Mouse (Mus musculus): ENCODE measurements around the gene Stab2. TPM values are rescaled to one million over a fixed set of nuclear protein-coding genes. Genes with fewer than 3 reads are reported as not detected.
A peak's percentile ranks its signal among the peaks of the same experiment; 100 is the strongest.

Stab2 gene
- polyA plus RNA-seq, 2 experiments = 10.8 to 17.9 TPM

DNA sequence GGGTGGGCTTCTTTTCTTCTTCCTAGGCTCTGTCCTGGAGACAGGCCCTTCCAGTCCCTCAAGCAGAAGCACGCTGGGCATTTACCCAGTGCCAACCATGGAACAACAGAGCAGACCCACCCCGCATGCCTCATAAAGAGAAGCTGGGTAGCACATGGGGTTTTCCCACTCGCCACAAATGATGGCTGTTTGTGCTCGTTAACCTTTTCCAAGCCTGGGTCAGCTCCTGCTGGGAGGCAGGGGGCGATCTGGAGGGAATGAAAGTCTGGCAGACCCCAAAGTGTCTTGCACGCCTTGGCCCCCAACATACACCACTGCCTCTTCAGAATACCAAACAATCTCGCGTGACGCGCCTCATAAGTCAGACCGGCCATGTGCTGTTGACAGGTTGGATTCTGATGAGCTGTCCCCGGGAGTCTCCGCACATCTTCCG, 28.5 kb upstream of the Stab2 start:
- H3K9ac ChIP-seq (replicated peaks) = no peak overlapping the region
- no peaks in the 10 kb centered on the region for H3K27me3 ChIP-seq (ENCODE audit: control insufficient read depth, insufficient read depth, low read length)
- no peak for DNase-seq (ENCODE audit: low read depth in 3 of 3, low spot score in 3 of 3)
- no peak for ATAC-seq (ENCODE audit: insufficient read depth)
- no peak overlapping the region for H3K27ac ChIP-seq
- 78% methylated on average over 14 of the region's 14 CpGs for WGBS (ENCODE audit: insufficient replicate concordance)
- TF ChIP-seq CTCF (IDR thresholded peaks at IDR 0.05; ENCODE audit: low read depth) = no peak
- TF ChIP-seq EP300 (IDR thresholded peaks at IDR 0.05; ENCODE audit: low read depth) = no peak
- H3K4me2 ChIP-seq (ENCODE audit: low read depth) = no peak overlapping the region
- no peaks in the 10 kb centered on the region for H3K4me1 ChIP-seq (replicated peaks; ENCODE audit: control insufficient read depth in 2 of 2, insufficient read depth in 2 of 2, low read length in 1 of 2)
- no peaks in the 10 kb centered on the region for H3K9me3 ChIP-seq (ENCODE audit: control insufficient read depth, low read length)
- no peak overlapping the region for H3K4me3 ChIP-seq (ENCODE audit: insufficient read depth in 1 of 2, low read depth in 2 of 2, low read length in 2 of 2)
- no peaks in the 10 kb centered on the region for H3K36me3 ChIP-seq (replicated peaks; ENCODE audit: control insufficient read depth, insufficient read depth, low read depth)

DNA sequence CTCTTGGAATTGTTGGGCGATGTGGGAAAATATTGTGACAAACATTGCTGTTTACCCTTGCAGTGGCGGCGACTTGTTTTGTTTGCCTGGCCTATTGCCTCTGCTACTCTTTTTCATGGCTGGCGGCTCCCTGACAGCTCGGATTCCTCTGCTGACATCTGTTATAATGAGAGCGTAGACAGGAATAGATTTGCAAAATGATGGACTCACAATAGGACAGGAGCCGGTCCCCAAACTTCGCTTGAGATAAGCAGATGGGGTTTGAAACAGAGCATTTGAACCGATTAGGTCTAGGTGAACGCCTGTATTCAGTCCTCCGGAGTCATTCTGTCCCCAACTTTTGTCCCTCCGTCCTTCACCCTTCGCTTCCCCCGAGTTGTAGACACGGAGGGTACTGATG, 28.0 kb upstream of the Stab2 start:
- Histone ChIP-seq H3K4me1 (replicated peaks; ENCODE audit: control insufficient read depth in 2 of 2, insufficient read depth in 2 of 2, low read length in 1 of 2) (no peaks in the 10 kb centered on the region), H3K4me3 (ENCODE audit: insufficient read depth in 1 of 2, low read depth in 2 of 2, low read length in 2 of 2) (no peak overlapping the region), H3K27ac (no peak overlapping the region), H3K4me2 (ENCODE audit: low read depth) (no peak overlapping the region), H3K36me3 (replicated peaks; ENCODE audit: control insufficient read depth, insufficient read depth, low read depth) (no peaks in the 10 kb centered on the region), H3K9me3 (ENCODE audit: control insufficient read depth, low read length) (no peaks in the 10 kb centered on the region), H3K9ac (replicated peaks) (no peak overlapping the region), H3K27me3 (ENCODE audit: control insufficient read depth, insufficient read depth, low read length) (no peaks in the 10 kb centered on the region)
- TF ChIP-seq CTCF (IDR thresholded peaks at IDR 0.05; ENCODE audit: low read depth) (no peak), EP300 (IDR thresholded peaks at IDR 0.05; ENCODE audit: low read depth) (no peak)
- no peak for ATAC-seq (ENCODE audit: insufficient read depth)
- 67% methylated on average over 15 of the region's 15 CpGs for WGBS (ENCODE audit: insufficient replicate concordance)
- DNase-seq (ENCODE audit: low read depth in 3 of 3, low spot score in 3 of 3) = no peak

DNA sequence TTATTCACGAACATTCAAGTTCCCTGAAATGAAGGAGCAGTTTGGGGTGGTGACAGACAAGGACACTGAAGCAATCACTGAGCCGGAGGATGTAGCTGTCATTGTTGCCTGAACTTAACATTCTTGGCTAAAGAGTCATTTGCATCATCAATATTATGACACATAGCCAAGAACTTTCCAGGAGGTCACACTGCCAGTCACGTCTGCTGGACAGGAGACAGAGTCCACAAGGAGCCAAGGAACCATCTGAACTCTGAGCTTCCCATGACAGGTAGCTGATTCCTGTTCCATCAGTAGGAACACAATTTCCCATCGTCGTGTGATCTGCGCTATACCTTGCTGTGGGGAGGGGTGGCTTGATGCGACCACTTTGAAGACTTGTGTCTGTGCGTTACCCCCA, 24.9 kb upstream of the Stab2 start:
- ATAC-seq (ENCODE audit: insufficient read depth) (no peak), DNase-seq (ENCODE audit: low read depth in 3 of 3, low spot score in 3 of 3) (no peak)
- 66% methylated on average over 8 of the region's 8 CpGs for WGBS (ENCODE audit: insufficient replicate concordance)

DNA sequence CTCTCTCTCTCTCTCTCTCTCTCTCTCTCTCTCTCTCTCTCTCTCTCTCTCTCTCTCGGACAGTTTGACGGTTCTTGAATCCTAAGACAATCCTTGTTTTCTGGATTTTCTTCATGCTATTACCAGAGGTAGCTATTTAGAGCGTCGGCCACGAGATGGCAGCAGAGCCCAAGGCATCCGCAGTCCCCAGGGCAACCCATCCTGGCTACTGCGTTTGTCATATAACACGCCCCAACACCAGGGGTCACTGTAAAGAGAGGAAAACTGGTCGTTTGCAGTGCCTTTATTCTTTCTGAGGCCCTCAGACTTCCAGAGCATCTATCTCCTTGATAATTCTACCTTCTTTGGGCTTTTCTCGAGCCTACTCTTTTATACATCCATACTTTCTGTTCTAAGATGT, 17.1 kb upstream of the Stab2 start:
- Histone ChIP-seq H3K4me2 (ENCODE audit: low read depth) (no peak overlapping the region), H3K27ac (no peak overlapping the region), H3K4me3 (ENCODE audit: insufficient read depth in 1 of 2, low read depth in 2 of 2, low read length in 2 of 2) (no peak overlapping the region), H3K9me3 (ENCODE audit: control insufficient read depth, low read length) (no peaks in the 10 kb centered on the region), H3K9ac (replicated peaks) (no peak overlapping the region), H3K27me3 (ENCODE audit: control insufficient read depth, insufficient read depth, low read length) (no peaks in the 10 kb centered on the region), H3K36me3 (replicated peaks; ENCODE audit: control insufficient read depth, insufficient read depth, low read depth) (no peaks in the 10 kb centered on the region), H3K4me1 (replicated peaks; ENCODE audit: control insufficient read depth in 2 of 2, insufficient read depth in 2 of 2, low read length in 1 of 2) (no peaks in the 10 kb centered on the region)
- DNase-seq (ENCODE audit: low read depth in 3 of 3, low spot score in 3 of 3) (peak; percentile 28 to 46 (median 33)), ATAC-seq (ENCODE audit: insufficient read depth) (no peak)
- TF ChIP-seq EP300 (IDR thresholded peaks at IDR 0.05; ENCODE audit: low read depth) (no peak), CTCF (IDR thresholded peaks at IDR 0.05; ENCODE audit: low read depth) (peak; percentile 87)
- WGBS (ENCODE audit: insufficient replicate concordance) = 3% methylated on average over 10 of the region's 10 CpGs

More for the DNA sequence above, 24.9 kb upstream of the Stab2 start:
- no peak overlapping the region for H3K4me2 ChIP-seq (ENCODE audit: low read depth)
- no peaks in the 10 kb centered on the region for H3K36me3 ChIP-seq (replicated peaks; ENCODE audit: control insufficient read depth, insufficient read depth, low read depth)
- H3K9me3 ChIP-seq (ENCODE audit: control insufficient read depth, low read length) = no peaks in the 10 kb centered on the region
- H3K4me1 ChIP-seq (replicated peaks; ENCODE audit: control insufficient read depth in 2 of 2, insufficient read depth in 2 of 2, low read length in 1 of 2) = no peaks in the 10 kb centered on the region
- no peak for TF ChIP-seq CTCF (IDR thresholded peaks at IDR 0.05; ENCODE audit: low read depth)
- no peak for TF ChIP-seq EP300 (IDR thresholded peaks at IDR 0.05; ENCODE audit: low read depth)
- H3K27me3 ChIP-seq (ENCODE audit: control insufficient read depth, insufficient read depth, low read length) = no peaks in the 10 kb centered on the region
- no peak overlapping the region for H3K4me3 ChIP-seq (ENCODE audit: insufficient read depth in 1 of 2, low read depth in 2 of 2, low read length in 2 of 2)
- no peak overlapping the region for H3K27ac ChIP-seq
- H3K9ac ChIP-seq (replicated peaks) = no peak overlapping the region

DNA sequence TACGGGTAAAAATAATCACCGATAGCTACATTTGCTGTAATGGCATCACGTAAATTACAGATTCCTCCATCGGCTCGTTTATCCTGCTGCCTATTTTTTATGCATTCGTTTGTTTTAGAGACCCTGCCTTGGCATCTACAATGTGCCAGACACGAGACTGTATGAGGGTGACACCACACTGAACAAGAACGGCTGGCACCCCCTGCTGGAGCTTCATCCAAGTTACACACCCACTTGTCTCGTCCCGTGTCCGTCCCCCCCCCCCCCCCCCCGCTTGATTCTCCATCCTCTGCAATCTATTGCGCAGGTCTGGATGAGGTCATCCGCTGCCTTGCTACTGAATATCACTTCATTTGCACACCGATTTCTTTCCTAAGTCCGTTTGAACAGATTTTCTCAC, 12.9 kb upstream of the Stab2 start:
- Histone ChIP-seq H3K4me3 (ENCODE audit: insufficient read depth in 1 of 2, low read depth in 2 of 2, low read length in 2 of 2) (no peak overlapping the region), H3K27ac (no peak overlapping the region), H3K4me2 (ENCODE audit: low read depth) (no peak overlapping the region), H3K9ac (replicated peaks) (no peak overlapping the region), H3K27me3 (ENCODE audit: control insufficient read depth, insufficient read depth, low read length) (no peaks in the 10 kb centered on the region), H3K36me3 (replicated peaks; ENCODE audit: control insufficient read depth, insufficient read depth, low read depth) (no peaks in the 10 kb centered on the region), H3K9me3 (ENCODE audit: control insufficient read depth, low read length) (no peaks in the 10 kb centered on the region), H3K4me1 (replicated peaks; ENCODE audit: control insufficient read depth in 2 of 2, insufficient read depth in 2 of 2, low read length in 1 of 2) (no peaks in the 10 kb centered on the region)
- 49% methylated on average over 15 of the region's 16 CpGs for WGBS (ENCODE audit: insufficient replicate concordance)
- DNase-seq (ENCODE audit: low read depth in 3 of 3, low spot score in 3 of 3) (no peak), ATAC-seq (ENCODE audit: insufficient read depth) (no peak)
- TF ChIP-seq EP300 (IDR thresholded peaks at IDR 0.05; ENCODE audit: low read depth) (no peak), CTCF (IDR thresholded peaks at IDR 0.05; ENCODE audit: low read depth) (peak; percentile 29; the same call in 1 of the 2 replicates)
